11 mouse cellular contexts compared by ENCODE assay signal in the genomic region with DNA sequence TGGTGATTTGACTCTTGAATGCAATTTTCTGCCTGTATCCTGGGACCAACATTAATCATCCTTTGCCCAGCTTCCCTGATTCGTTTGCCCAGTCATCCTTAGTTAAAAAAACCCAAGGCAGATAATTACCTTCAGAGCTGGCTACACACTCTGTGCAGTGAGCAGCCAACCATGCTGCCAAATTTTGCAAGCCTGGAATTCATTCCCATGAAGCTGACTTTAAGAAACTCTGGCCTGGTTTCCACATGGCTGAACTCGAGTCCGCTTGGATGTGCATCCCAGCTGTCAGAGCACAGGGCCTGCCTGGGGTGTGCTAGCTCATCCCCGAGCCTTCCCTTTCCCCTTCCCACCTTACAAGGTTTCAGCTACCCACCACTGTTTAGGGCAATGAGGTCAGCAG. TPM values are rescaled to one million over a fixed set of nuclear protein-coding genes. Genes with fewer than 3 reads are reported as not detected.
DNase-seq lines count a peak whose midpoint lies in the region; ATAC-seq lines count a peak whose summit lies in the region.
"Had no signal": no experiment of that assay in that cellular context is flagged by ENCODE, and none has a peak within 500 bp of the region (broad histone marks: within the 10 kb centered on the region; RNA-seq: fewer than 3 reads in every experiment).

No protein-coding gene starts in this region.

- WGBS in forebrain, embryonic 14.5 days, result 42% methylated on average over 4 of the region's 4 CpGs
- 61% methylated on average over 4 of the region's 4 CpGs for WGBS in forebrain, embryonic 12.5 days

- H3K9me3 ChIP-seq in forebrain, embryonic 14.5 days (replicated peaks; ENCODE audit: control insufficient read depth, low read length), result no peaks in the 10 kb centered on the region
- H3K9me3 ChIP-seq in forebrain, embryonic 12.5 days, result no peaks in the 10 kb centered on the region

- peak; percentile 61 for DNase-seq in forebrain, embryonic 14.5 days (ENCODE audit: low spot score)
- DNase-seq in urinary bladder, postnatal 14 days (ENCODE audit: low spot score), result peak; percentile 29
- DNase-seq in urinary bladder, postnatal 4 days (ENCODE audit: low spot score in 2 of 2), result no peak
- peak; percentile 64 for DNase-seq in kidney, postnatal 14 days
- no peak for DNase-seq in natural killer cell, adult 2 months (ENCODE audit: low spot score in 2 of 2)
- no peak for DNase-seq in B cell, adult 2 months

- no peaks in the 10 kb centered on the region for H3K27me3 ChIP-seq in forebrain, embryonic 14.5 days (replicated peaks; ENCODE audit: control insufficient read depth, insufficient read depth, low read length)
- H3K27me3 ChIP-seq in forebrain, embryonic 12.5 days, result no peaks in the 10 kb centered on the region

- no peak overlapping the region for H3K27ac ChIP-seq in forebrain, embryonic 14.5 days (ENCODE audit: low read depth, low read length)
- H3K27ac ChIP-seq in forebrain, embryonic 12.5 days, result no peak overlapping the region
- H3K27ac ChIP-seq: liver, embryonic 14.5 days had no signal

- ATAC-seq in forebrain, embryonic 14.5 days, result peak; percentile 33; the same call in 1 of the 2 replicates
- ATAC-seq in forebrain, embryonic 12.5 days (ENCODE audit: low FRiP score), result no peak
- ATAC-seq in monocyte, adult 5-6 weeks (replicated peaks; ENCODE audit: insufficient number of reproducible peaks, low FRiP score, low TSS enrichment, poor library complexity, severe bottlenecking), result no peak

- no peak overlapping the region for H3K4me3 ChIP-seq in forebrain, embryonic 14.5 days (ENCODE audit: low read depth, low read length)
- H3K4me3 ChIP-seq in forebrain, embryonic 12.5 days (replicated peaks), result no peak overlapping the region

- peaks cover 69% of the 10 kb centered on the region for H3K36me3 ChIP-seq in forebrain, embryonic 14.5 days (ENCODE audit: control insufficient read depth, insufficient read depth, low read length)
- H3K36me3 ChIP-seq in forebrain, embryonic 12.5 days (replicated peaks), result peaks cover 59% of the 10 kb centered on the region

- H3K9ac ChIP-seq in forebrain, embryonic 14.5 days (ENCODE audit: low read length), result no peak overlapping the region
- no peak overlapping the region for H3K9ac ChIP-seq in forebrain, embryonic 12.5 days
- H3K9ac ChIP-seq: liver, embryonic 14.5 days had no signal

- peaks cover 6% of the 10 kb centered on the region; the same call in 1 of the 2 replicates for H3K4me1 ChIP-seq in forebrain, embryonic 14.5 days (ENCODE audit: control insufficient read depth, insufficient read depth, low read length)
- peaks cover 23% of the 10 kb centered on the region; the same call in 1 of the 2 replicates for H3K4me1 ChIP-seq in forebrain, embryonic 12.5 days

- no peak overlapping the region for H3K4me2 ChIP-seq in forebrain, embryonic 14.5 days (ENCODE audit: low read length)
- no peak overlapping the region for H3K4me2 ChIP-seq in forebrain, embryonic 12.5 days

RNA-seq across cellular contexts. Expression of a gene that starts 29.5 kb away (rescaled TPM):
- polyA plus RNA-seq in forebrain, embryonic 14.5 days (2014; fragmentation: Nextera tagmentation; extraction: Ambion mirVana), result not detected in 2 replicates
- not detected in 2 replicates for polyA plus RNA-seq in forebrain, embryonic 12.5 days (2016; fragmentation: Nextera tagmentation; extraction: Ambion mirVana)
- total RNA-seq in monocyte, adult 5-6 weeks (2017), result not detected in 3 replicates
- total RNA-seq: adrenal gland, postnatal 36 days; hematopoietic stem cell, adult 5-6 weeks had no signal
- polyA plus RNA-seq: liver, embryonic 14.5 days had no signal

Comparison
In these comparisons a context has a peak if more than half of its experiments do, and no peak if none do; other contexts are left out.
1. DNase-seq: peak in forebrain, embryonic 14.5 days (single experiment), urinary bladder, postnatal 14 days (single experiment) and kidney, postnatal 14 days (single experiment); none in urinary bladder, postnatal 4 days (0 of 2), natural killer cell, adult 2 months (0 of 2) and B cell, adult 2 months (0 of 2).